Mouse (Mus musculus) liver, embryonic 13.5 days (tissue): ENCODE data around the gene Deup1. TPM values are rescaled to one million over a fixed set of nuclear protein-coding genes. Genes with fewer than 3 reads are reported as not detected.
A peak's percentile ranks its signal among the peaks of the same experiment; 100 is the strongest.

Experiments used
- ATAC-seq: fragments of 200-750 bp; cut with Nextera tagmentation; 2 replicates; pipeline ENCODE4 v1.8.0; 2017; ENCODE audit warnings: low read depth, mild to moderate bottlenecking, moderate number of reproducible peaks, moderate library complexity
- DNase-seq: peaks from one replicate; pipeline ENCODE4 v3.0.0; 2022
- H3K27ac ChIP-seq: fragments of 300-500 bp; sonication (generic); 2 replicates; pipeline ENCODE4 v1.5.1; 2015; ENCODE audit warnings: moderate library complexity, mild to moderate bottlenecking, inconsistent platforms
- H3K27me3 ChIP-seq: fragments of 300-500 bp; sonication (generic); 2 replicates; pipeline ENCODE4 v1.6.1; 2015; ENCODE audit warnings: mild to moderate bottlenecking, inconsistent platforms
- H3K36me3 ChIP-seq: fragments of 300-500 bp; sonication (generic); 2 replicates; pipeline ENCODE4 v1.6.1; 2015; ENCODE audit warnings: mild to moderate bottlenecking, inconsistent platforms
- H3K4me1 ChIP-seq: fragments of 300-500 bp; sonication (generic); replicated peaks from 2 replicates; pipeline ENCODE4 v1.6.1; 2015; ENCODE audit warnings: inconsistent platforms
- H3K4me2 ChIP-seq: fragments of 300-500 bp; sonication (generic); 2 replicates; pipeline ENCODE4 v1.6.1; 2015; ENCODE audit warnings: inconsistent platforms, mild to moderate bottlenecking, moderate library complexity
- H3K4me3 ChIP-seq: fragments of 300-500 bp; sonication (generic); replicated peaks from 2 replicates; pipeline ENCODE4 v1.5.1; 2015; ENCODE audit warnings: mild to moderate bottlenecking, inconsistent platforms
- H3K9ac ChIP-seq: fragments of 300-500 bp; sonication (generic); 2 replicates; pipeline ENCODE4 v1.6.1; 2015; ENCODE audit warnings: mild to moderate bottlenecking, inconsistent platforms
- H3K9me3 ChIP-seq: fragments of 300-500 bp; sonication (generic); replicated peaks from 2 replicates; pipeline ENCODE4 v1.6.1; 2016; ENCODE audit warnings: inconsistent platforms
- WGBS: fragments of 180-500 bp; shearing (Covaris S2); methylation state at CpG from one replicate; pipeline ENCODE4 v1.1.7; 2015; ENCODE audit not compliant: insufficient replicate concordance; 5-methylcytosine and 5-hydroxymethylcytosine counted together
- polyA plus RNA-seq: library from polyadenylated mRNA; unstranded; fragments of >200 nt; fragmentation: Nextera tagmentation; extraction: Ambion mirVana; gene quantifications from 2 replicates; pipeline ENCODE4 v1.2.1, GENCODE M21; 2015

The Deup1 gene
- polyA plus RNA-seq, 1 experiment from 2014 or later: not detected

- H3K9me3 ChIP-seq: no peaks in the 10 kb centered on the region
- no peaks in the 10 kb centered on the region for H3K36me3 ChIP-seq
- H3K4me3 ChIP-seq: no peak overlapping the region
- no peaks in the 10 kb centered on the region for H3K4me1 ChIP-seq
- no peaks in the 10 kb centered on the region for H3K27me3 ChIP-seq
- no peak for ATAC-seq
- 67% methylated on average over 1 of the region's 1 CpGs for WGBS
- no peak overlapping the region for H3K4me2 ChIP-seq
- no peak overlapping the region for H3K9ac ChIP-seq
- DNase-seq: no peak
- no peak overlapping the region for H3K27ac ChIP-seq
These were observed 41.8 kb downstream of the Deup1 start for GRCm38 (mm10) chr9:15585956-15586355.

DNA sequence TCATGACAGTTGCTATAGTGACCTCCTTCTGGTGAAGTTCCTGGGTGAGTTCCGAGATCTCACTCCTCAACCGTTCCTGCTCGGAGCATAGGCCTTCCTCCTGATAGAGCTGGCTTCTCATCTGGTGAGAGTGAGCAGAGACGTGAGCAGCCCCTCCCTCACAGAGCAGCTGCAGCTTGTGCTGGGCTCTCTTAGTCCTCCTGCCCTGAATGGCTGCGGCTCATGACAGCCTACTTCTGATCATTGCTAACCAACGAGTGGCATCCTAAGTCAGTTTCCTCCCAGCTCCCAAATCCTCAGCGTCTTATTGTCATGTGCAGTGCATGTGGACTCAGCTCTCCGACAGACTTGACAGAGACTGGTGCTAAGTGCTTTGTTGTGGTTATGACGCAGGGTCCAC lies 43.5 kb downstream of the Deup1 start:
- 61% methylated on average over 9 of the region's 9 CpGs for WGBS
- DNase-seq: no peak
- Histone ChIP-seq H3K4me1 (no peaks in the 10 kb centered on the region), H3K9ac (no peak overlapping the region), H3K36me3 (no peaks in the 10 kb centered on the region), H3K27ac (no peak overlapping the region), H3K9me3 (no peaks in the 10 kb centered on the region), H3K27me3 (no peaks in the 10 kb centered on the region), H3K4me2 (no peak overlapping the region), H3K4me3 (no peak overlapping the region)
- no peak for ATAC-seq

GRCm38 (mm10) chr9:15582026-15582425 lies 45.7 kb downstream of the Deup1 start:
- H3K4me3 ChIP-seq: no peak overlapping the region
- H3K9ac ChIP-seq: no peak overlapping the region
- no peaks in the 10 kb centered on the region for H3K4me1 ChIP-seq
- no peak overlapping the region for H3K4me2 ChIP-seq
- 81% methylated on average over 5 of the region's 5 CpGs for WGBS
- no peaks in the 10 kb centered on the region for H3K27me3 ChIP-seq
- no peaks in the 10 kb centered on the region for H3K36me3 ChIP-seq
- ATAC-seq: no peak
- no peak overlapping the region for H3K27ac ChIP-seq
- DNase-seq: no peak
- no peaks in the 10 kb centered on the region for H3K9me3 ChIP-seq

DNA sequence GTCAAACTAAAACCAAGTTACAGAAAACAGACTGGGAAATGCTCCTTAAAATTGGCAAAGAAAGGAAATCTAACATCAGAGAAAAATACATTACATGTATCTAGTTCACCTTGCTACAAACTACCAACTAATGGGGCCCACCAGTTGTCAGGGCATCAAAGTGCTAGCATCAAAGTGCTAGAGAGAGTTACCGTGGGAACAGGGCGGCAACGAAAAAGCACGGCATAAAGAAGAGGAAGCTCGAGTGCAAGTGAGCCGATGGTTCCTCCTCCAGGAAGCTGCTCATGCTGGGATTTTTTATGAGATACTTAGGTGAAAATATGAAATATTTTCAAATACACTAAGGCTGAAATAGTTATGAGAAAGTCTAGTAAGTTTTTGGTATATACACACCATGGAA lies 47.6 kb downstream of the Deup1 start:
- no peak overlapping the region for H3K4me2 ChIP-seq
- no peak overlapping the region for H3K27ac ChIP-seq
- no peak for DNase-seq
- H3K9me3 ChIP-seq: no peaks in the 10 kb centered on the region
- H3K4me1 ChIP-seq: no peaks in the 10 kb centered on the region
- H3K9ac ChIP-seq: no peak overlapping the region
- no peaks in the 10 kb centered on the region for H3K36me3 ChIP-seq
- WGBS: 36% methylated on average over 6 of the region's 6 CpGs
- no peaks in the 10 kb centered on the region for H3K27me3 ChIP-seq
- ATAC-seq: no peak
- no peak overlapping the region for H3K4me3 ChIP-seq

DNA sequence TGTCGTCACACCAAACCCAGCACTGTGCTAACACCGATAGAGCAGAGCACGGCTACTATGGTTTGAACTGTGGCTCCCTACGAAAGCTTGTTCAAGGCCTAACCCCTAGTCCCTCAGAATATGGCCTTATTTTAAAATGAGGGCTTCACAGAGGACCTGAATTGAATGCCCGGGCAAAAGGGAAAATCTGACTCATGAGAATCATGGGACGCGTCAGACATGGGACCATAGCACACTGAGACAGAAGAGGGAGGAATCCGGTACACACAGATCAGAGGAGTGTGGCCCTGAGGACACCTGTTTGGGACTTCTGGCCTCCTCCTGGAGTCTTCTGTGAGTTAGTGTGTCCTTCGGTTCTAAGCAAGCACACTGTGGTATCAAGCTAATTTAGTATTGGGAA lies 48.8 kb downstream of the Deup1 start:
- Histone ChIP-seq H3K27me3 (no peaks in the 10 kb centered on the region), H3K36me3 (no peaks in the 10 kb centered on the region), H3K4me2 (no peak overlapping the region), H3K27ac (no peak overlapping the region), H3K4me3 (no peak overlapping the region), H3K4me1 (no peaks in the 10 kb centered on the region), H3K9me3 (no peaks in the 10 kb centered on the region), H3K9ac (no peak overlapping the region)
- ATAC-seq (no peak), DNase-seq (no peak)
- WGBS: 78% methylated on average over 9 of the region's 9 CpGs

DNA sequence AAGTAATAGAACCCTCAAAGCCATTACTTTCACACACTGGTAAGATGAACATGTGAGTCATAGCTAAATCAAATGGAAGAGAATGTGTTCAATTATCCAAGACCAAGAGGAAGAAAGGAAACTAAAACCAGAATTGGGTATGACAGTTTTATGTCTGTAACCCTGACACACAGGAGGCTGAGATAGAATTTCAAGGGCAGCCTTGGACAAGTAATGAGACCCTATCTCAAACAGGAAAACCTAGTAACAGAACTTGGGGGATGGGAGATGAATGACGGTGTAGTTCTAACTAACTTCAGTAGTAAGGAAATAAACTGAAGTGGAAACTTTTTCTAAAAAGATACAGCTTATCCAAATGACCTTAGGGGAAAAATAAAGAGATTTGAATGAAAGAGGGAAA lies 49.3 kb downstream of the Deup1 start:
- ATAC-seq: no peak
- Histone ChIP-seq H3K27ac (no peak overlapping the region), H3K27me3 (no peaks in the 10 kb centered on the region), H3K4me3 (no peak overlapping the region), H3K4me1 (no peaks in the 10 kb centered on the region), H3K9ac (no peak overlapping the region), H3K9me3 (no peaks in the 10 kb centered on the region), H3K36me3 (no peaks in the 10 kb centered on the region), H3K4me2 (no peak overlapping the region)
- 17% methylated on average over 1 of the region's 1 CpGs for WGBS
- no peak for DNase-seq

- 70% methylated on average over 13 of the region's 13 CpGs for WGBS
- Histone ChIP-seq H3K4me3 (no peak overlapping the region), H3K27ac (no peak overlapping the region), H3K4me2 (no peak overlapping the region), H3K9ac (no peak overlapping the region), H3K4me1 (no peaks in the 10 kb centered on the region), H3K36me3 (no peaks in the 10 kb centered on the region), H3K27me3 (no peaks in the 10 kb centered on the region), H3K9me3 (no peaks in the 10 kb centered on the region)
- ATAC-seq (no peak), DNase-seq (no peak)
These were observed 52.8 kb downstream of the Deup1 start for GRCm38 (mm10) chr9:15574750-15575454.

GRCm38 (mm10) chr9:15562353-15562752 lies 65.4 kb downstream of the Deup1 start:
- H3K9ac ChIP-seq: no peak overlapping the region
- ATAC-seq: peak; percentile 79
- 66% methylated on average over 7 of the region's 7 CpGs for WGBS

GRCm38 (mm10) chr9:15560451-15560850 lies 67.3 kb downstream of the Deup1 start:
- Histone ChIP-seq H3K4me2 (no peak overlapping the region), H3K9ac (no peak overlapping the region), H3K4me3 (no peak overlapping the region), H3K27ac (no peak overlapping the region), H3K27me3 (no peaks in the 10 kb centered on the region), H3K36me3 (no peaks in the 10 kb centered on the region), H3K9me3 (no peaks in the 10 kb centered on the region), H3K4me1 (0 out of 2 replicates have a peak, but pooled peaks cover 3% of the 10 kb centered on the region)
- WGBS: 65% methylated on average over 3 of the region's 3 CpGs
- ATAC-seq (no peak), DNase-seq (no peak)

More at GRCm38 (mm10) chr9:15562353-15562752, 65.4 kb downstream of the Deup1 start:
- H3K27ac ChIP-seq: no peak overlapping the region
- H3K4me3 ChIP-seq: no peak overlapping the region
- H3K4me2 ChIP-seq: no peak overlapping the region
- no peaks in the 10 kb centered on the region for H3K27me3 ChIP-seq
- 0 out of 2 replicates have a peak, but pooled peaks cover 3% of the 10 kb centered on the region for H3K4me1 ChIP-seq
- no peaks in the 10 kb centered on the region for H3K9me3 ChIP-seq
- no peak for DNase-seq
- H3K36me3 ChIP-seq: no peaks in the 10 kb centered on the region

- Histone ChIP-seq H3K4me2 (no peak overlapping the region), H3K27ac (no peak overlapping the region), H3K27me3 (no peaks in the 10 kb centered on the region), H3K9me3 (no peaks in the 10 kb centered on the region), H3K4me3 (no peak overlapping the region), H3K36me3 (no peaks in the 10 kb centered on the region), H3K4me1 (no peaks in the 10 kb centered on the region), H3K9ac (no peak overlapping the region)
- no peak for ATAC-seq
- 72% methylated on average over 8 of the region's 8 CpGs for WGBS
- DNase-seq: no peak
These were observed 74.4 kb downstream of the Deup1 start for GRCm38 (mm10) chr9:15553322-15553721.

- ATAC-seq (0 out of 2 replicates have a peak, but pooled peaks have one; percentile 26), DNase-seq (no peak)
- no peak overlapping the region for H3K9ac ChIP-seq
- H3K36me3 ChIP-seq: no peaks in the 10 kb centered on the region
- no peaks in the 10 kb centered on the region for H3K9me3 ChIP-seq
- no peak overlapping the region for H3K4me3 ChIP-seq
- WGBS: 68% methylated on average over 15 of the region's 15 CpGs
- no peak overlapping the region for H3K4me2 ChIP-seq
- no peaks in the 10 kb centered on the region for H3K27me3 ChIP-seq
- no peak overlapping the region for H3K27ac ChIP-seq
- no peaks in the 10 kb centered on the region for H3K4me1 ChIP-seq
These were observed 75.5 kb downstream of the Deup1 start for GRCm38 (mm10) chr9:15551933-15552851.
